Mouse (Mus musculus): ENCODE measurements around the gene Tmeff2. TPM values are rescaled to one million over a fixed set of nuclear protein-coding genes. Genes with fewer than 3 reads are reported as not detected.
"Not testable (repeated sequence)": the region's sequence is repeated elsewhere in the genome, so short reads cannot be mapped to it uniquely, and the experiment has no call there.

The Tmeff2 gene
- 10 to 100 TPM; 40.1 to 42.0 TPM for total RNA-seq (2021)
- long read RNA-seq, transcript Tmeff2-201 (10 exons, 3,343 nt): major isoform, 66 of 78 reads
- long read RNA-seq, partial matches to known transcripts: 6 of 78 reads
- long read RNA-seq, other reads (novel, unspliced or antisense): 6 of 78 reads

DNA sequence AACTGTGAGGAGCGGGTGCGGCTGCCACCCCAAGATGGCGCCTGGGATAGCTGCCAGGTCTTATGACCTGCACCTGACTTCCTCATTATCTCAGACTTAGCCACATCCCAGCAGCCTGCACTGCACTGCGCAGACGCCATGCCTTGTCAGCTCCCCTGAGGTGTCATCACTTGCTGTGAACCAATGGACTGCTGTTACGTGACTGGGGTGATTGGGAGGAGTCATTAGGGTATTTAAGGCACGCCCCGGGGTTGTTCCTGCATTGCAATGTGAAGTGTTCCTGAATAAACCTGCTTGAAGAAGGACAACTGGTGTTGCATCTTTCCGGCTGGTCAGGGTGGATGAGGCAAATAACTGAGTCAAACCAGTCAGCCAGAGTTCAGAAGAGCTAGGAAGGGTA is at the start of gene Tmeff2:
Tmeff2 (plus strand) TSS at position 262 of the 400 bp plus-strand sequence.
- DNase-seq (ENCODE audit: low spot score in 2 of 2): not testable (repeated sequence)

DNA sequence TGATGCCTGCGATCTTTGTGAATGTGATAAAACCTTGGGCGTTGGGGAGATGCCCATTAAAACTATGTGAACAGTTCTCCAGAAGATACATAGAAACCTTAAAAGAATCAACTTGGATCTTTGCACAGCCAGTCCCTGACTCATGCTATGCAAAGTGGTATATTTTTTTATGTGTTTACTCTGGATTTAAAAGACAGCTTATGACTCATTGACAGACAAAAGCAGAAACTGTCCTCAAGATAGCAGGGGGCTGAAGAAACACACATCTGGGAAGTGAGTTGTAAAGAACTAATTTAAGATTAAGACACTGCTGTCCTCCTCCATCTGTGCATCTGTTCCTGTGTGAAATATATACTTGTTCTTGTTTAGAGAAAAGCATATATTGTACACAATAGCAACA is 38.9 kb upstream of the Tmeff2 start:
- DNase-seq (ENCODE audit: low spot score in 2 of 2): no peak

- no peak for DNase-seq (ENCODE audit: low spot score in 2 of 2)
Observed at GRCm38 (mm10) chr1:50897696-50898095, 2.8 kb upstream of the Tmeff2 start.

- DNase-seq (ENCODE audit: low spot score in 2 of 2): peak in 1 of 2 experiments; percentile 48
Observed at GRCm38 (mm10) chr1:50924838-50925355, 24.4 kb downstream of the Tmeff2 start.

- DNase-seq (ENCODE audit: low spot score in 2 of 2): peak; percentile 21 to 36
Observed at GRCm38 (mm10) chr1:50925356-50925921, 25.0 kb downstream of the Tmeff2 start.

GRCm38 (mm10) chr1:50926374-50927060 is 26.1 kb downstream of the Tmeff2 start:
- no peak for DNase-seq (ENCODE audit: low spot score in 2 of 2)

DNA sequence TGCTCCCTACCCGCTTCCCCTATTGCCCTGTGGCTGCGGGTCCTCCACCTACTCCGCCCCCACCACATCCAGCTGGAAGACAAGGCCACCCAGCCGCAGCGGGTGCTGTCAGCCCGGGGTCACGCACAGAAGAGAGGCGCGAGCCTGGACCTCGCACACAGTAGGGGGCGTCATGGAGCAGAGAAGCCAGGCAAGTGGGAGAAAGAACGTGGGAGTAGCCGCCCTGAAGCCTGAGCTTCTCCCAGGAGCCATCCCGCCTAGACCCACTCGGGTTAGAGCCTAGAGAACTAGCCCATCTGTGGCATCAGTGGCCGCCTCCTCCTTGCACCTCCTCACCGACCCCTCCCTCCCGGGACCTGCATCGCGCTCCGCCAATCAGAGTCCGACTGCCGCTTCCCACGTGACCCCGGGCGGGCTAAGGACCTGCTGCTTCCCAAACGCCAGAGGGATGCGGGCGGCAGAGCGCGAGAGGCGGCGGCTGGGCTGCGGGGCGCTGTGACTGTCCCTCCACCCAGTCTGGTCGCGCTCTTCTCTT is 26.7 kb downstream of the Tmeff2 start:
- DNase-seq (ENCODE audit: low spot score in 2 of 2): peak; percentile 90 to 96

GRCm38 (mm10) chr1:50927679-50928187 is 27.3 kb downstream of the Tmeff2 start:
- no peak for DNase-seq (ENCODE audit: low spot score in 2 of 2)

GRCm38 (mm10) chr1:50928776-50929175 is 28.3 kb downstream of the Tmeff2 start:
- no peak for DNase-seq (ENCODE audit: low spot score in 2 of 2)

DNA sequence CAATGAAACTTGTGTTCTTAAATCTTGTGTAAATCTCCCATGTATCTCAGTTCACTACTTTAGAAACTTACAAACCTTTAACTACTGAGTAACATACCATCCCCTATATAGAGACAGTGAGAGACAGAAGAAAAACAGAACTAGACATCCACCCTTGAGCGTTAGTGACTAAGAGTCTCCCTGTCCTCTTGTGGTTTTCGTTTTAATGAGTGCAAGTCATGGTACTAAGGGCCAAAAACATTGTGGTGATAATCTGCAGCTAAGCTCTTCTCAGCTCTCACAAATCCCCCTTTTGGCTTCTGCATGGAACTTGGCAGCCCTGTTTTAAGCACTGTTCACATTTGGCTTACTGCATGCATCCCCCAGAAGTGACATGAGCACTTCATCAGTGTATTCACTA is 34.6 kb downstream of the Tmeff2 start:
- DNase-seq (ENCODE audit: low spot score in 2 of 2): no peak

DNA sequence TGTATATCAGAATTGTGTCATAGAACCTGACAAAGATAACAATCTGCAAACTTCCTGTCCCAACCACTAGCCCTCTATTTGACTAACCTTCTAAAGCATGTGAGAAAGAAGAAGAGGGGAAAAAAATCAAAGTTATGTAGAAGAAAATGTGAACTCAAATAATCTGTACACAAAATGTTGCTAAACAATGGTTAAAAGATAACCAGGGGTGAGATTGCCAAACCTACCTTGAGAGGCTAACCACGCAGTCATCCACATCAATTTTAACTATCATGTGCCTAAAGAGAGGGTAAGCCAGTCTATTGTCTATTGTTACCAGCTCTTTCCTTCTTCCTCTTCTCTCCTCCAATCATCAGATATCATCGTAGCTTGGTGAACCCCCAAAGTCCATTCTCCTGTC is 35.0 kb downstream of the Tmeff2 start:
- no peak for DNase-seq (ENCODE audit: low spot score in 2 of 2)

- DNase-seq (ENCODE audit: low spot score in 2 of 2): no peak
Observed at GRCm38 (mm10) chr1:50940131-50941039, 39.9 kb downstream of the Tmeff2 start.

- DNase-seq (ENCODE audit: low spot score in 2 of 2): no peak
Observed at GRCm38 (mm10) chr1:50948575-50948974, 48.1 kb downstream of the Tmeff2 start.

DNA sequence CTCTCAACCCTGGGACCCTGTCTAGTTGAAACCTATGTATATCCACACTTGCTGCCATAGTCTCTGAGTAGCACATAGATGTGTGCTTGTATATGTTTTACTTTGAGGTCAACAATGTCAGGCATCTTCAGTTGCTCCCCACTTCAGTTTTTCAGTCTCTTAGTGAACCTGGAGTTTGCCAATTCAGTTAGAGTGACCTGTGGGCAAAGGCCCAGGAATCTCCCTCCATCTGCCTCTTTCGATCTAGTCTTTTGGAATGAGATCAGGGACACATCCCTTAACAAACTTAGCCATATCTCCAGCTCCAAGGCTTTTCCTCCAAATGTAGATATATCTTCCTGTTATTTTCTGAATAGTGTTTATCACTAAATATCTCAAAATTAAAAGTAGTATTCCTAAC is 58.4 kb downstream of the Tmeff2 start:
- DNase-seq (ENCODE audit: low spot score in 2 of 2): no peak

DNA sequence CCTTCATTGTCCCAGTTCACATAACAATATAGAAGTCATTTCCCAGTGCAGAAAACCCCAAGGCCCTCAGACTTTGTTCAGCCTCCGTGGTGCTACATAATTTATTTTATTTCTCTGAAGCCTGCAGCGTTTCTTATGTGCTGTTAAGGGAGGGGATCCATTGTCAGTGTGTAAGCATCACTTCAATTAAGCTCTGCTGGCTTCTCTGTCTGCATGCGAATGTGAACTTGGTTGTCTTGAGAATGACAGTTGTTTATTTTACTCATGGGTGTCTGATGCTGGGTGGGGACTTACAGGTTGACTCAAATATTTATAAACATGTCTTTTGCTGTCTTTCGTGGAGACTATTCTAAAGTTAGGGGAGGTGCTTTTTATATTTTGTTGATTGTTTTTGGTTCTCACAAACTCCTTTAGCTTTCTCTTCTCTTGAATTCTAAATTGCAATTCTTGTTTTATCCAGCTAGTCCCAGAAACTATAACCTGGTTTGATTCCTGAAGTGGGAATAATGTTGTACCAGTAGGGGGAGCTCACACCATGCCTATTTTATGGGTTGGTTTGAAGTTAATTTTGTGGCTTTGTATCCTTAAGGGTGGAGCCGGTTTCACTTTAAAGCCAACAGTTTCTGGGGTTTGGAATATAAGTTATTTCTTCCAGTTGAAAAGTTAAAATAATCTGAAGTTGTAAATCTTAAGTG is 61.7 kb downstream of the Tmeff2 start:
- peak; percentile 64 to 77 for DNase-seq (ENCODE audit: low spot score in 2 of 2)

GRCm38 (mm10) chr1:50962649-50963000 is 62.2 kb downstream of the Tmeff2 start:
- DNase-seq (ENCODE audit: low spot score in 2 of 2): no peak

- no peak for DNase-seq (ENCODE audit: low spot score in 2 of 2)
Observed at GRCm38 (mm10) chr1:50969685-50970084, 69.2 kb downstream of the Tmeff2 start.

DNA sequence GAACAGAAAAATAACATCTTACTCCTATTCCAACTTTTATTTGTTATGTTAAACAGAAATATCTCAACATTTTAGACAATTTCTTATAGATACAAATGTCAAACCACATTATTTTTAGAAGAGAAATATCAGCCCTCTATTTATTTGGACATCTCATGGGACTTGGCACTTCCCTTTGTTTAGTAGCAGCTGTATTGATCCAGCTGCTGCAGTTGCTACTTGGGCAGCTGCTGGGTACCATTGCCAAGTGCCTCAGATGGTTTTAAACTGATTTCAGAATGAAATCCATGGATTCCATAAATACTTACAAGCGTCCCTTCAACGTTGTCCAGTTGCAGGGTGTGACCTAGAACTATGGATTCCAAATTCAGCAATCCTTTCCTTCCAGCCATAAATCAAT is 70.4 kb downstream of the Tmeff2 start:
- no peak for DNase-seq (ENCODE audit: low spot score in 2 of 2)

- no peak for DNase-seq (ENCODE audit: low spot score in 2 of 2)
Observed at GRCm38 (mm10) chr1:50972509-50973436, 72.3 kb downstream of the Tmeff2 start.

Measured in layer of hippocampus, postnatal 10 days (tissue).